Mouse (Mus musculus) right cerebral cortex, postnatal 14 days (tissue): ENCODE data around the gene Calm2.

Experiments used
- DNase-seq: peaks from one replicate; pipeline ENCODE4 v3.0.0; 2022

Calm2 gene

GRCm38 (mm10) chr17:87391242-87391641 is 55.5 kb downstream of the Calm2 start:
- no peak for DNase-seq

GRCm38 (mm10) chr17:87387068-87387467 is 59.7 kb downstream of the Calm2 start:
- no peak for DNase-seq

GRCm38 (mm10) chr17:87385835-87386234 is 60.9 kb downstream of the Calm2 start:
- DNase-seq, result no peak
